Mouse (Mus musculus): ENCODE measurements at regions not wholly inside any gene's neighbourhood (a gene's known extent, or its start where the extent isn't known, plus 50 kb on each side); places are given as distances from the start of the nearest gene placed in this dataset.

GRCm38 (mm10) chr12:69005141-69005540, 153.8 kb downstream of the Rps29 start:
- TF ChIP-seq ELF1 (IDR thresholded peaks at IDR 0.05; ENCODE audit: low read depth, low read length): no peak
- TF ChIP-seq CTCF (conservative IDR thresholded peaks at IDR 0.05 in 1 of 2, IDR thresholded peaks at IDR 0.05 in 1 of 2; ENCODE audit: low read depth in 2 of 2, low read length in 2 of 2): no peak
- TF ChIP-seq JUN (IDR thresholded peaks at IDR 0.05; ENCODE audit: insufficient read depth, low read depth, low read length): no peak
- TF ChIP-seq POLR2AphosphoS2 (IDR thresholded peaks at IDR 0.05; ENCODE audit: low read depth, low read length): no peak
- no peak for TF ChIP-seq MAFK (IDR thresholded peaks at IDR 0.05; ENCODE audit: insufficient replicate concordance, low read length)
